Mouse (Mus musculus) gastrocnemius, postnatal 25 days (tissue): ENCODE data around the gene Cux1. TPM values are rescaled to one million over a fixed set of nuclear protein-coding genes. Genes with fewer than 3 reads are reported as not detected.
"Not testable (repeated sequence)": the region's sequence is repeated elsewhere in the genome, so short reads cannot be mapped to it uniquely, and the experiment has no call there.

Source experiments
- DNase-seq: peaks from one replicate; pipeline ENCODE4 v3.0.0; 2022
- total RNA-seq, 2 experiments: library from RNA; stranded (reverse); gene quantifications; 1 replicate in 1 of 2; 2 replicates in 1 of 2; pipeline ENCODE4 v1.2.3; 2021

Cux1 gene
- total RNA-seq, 2 experiments from 2014 or later = 66.6 to 67.1 TPM

DNA sequence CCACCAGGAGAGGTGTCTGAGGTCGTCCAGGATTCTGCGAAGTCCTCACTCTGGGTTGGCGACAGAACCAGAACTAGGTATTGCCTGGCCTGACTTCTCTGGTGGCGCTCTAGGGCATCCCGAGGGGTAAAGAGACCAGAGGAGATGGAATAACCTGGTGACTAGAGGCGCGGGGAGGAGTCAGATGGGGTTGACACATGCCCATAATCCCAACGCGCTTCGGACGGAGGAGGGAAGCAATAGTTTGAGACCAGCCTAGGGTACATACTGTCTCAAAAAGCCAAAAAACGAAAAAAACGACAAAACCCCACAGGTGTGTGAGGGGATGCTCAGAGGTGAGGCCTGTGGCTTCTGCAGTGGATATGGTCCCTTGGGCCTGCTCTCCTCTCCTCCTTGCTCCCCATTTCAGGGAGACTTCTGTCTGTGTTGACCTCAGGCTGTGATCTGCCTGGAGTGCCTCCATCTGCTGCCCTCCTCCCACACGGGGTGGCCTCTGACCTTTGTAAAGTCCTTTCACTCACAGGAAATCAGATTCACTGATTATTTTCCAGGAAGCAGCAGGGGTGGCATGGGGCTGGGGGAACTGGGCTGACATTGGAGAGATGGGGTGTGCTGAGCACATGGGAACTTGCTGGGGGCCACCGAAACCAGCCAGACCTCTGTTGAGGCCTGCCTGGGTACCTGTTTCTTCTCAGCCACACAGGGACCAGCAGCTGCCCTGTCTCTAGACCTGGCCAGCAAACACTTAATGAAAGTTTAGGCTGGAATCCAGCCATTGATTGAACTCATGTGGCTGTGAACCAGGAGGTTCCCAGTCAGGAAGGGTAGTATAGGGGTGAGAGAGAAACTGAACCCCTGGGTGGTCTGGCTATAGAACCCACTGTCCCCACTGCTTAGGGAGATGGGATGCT is 321.5 kb downstream of the Cux1 start:
- DNase-seq = no peak

DNA sequence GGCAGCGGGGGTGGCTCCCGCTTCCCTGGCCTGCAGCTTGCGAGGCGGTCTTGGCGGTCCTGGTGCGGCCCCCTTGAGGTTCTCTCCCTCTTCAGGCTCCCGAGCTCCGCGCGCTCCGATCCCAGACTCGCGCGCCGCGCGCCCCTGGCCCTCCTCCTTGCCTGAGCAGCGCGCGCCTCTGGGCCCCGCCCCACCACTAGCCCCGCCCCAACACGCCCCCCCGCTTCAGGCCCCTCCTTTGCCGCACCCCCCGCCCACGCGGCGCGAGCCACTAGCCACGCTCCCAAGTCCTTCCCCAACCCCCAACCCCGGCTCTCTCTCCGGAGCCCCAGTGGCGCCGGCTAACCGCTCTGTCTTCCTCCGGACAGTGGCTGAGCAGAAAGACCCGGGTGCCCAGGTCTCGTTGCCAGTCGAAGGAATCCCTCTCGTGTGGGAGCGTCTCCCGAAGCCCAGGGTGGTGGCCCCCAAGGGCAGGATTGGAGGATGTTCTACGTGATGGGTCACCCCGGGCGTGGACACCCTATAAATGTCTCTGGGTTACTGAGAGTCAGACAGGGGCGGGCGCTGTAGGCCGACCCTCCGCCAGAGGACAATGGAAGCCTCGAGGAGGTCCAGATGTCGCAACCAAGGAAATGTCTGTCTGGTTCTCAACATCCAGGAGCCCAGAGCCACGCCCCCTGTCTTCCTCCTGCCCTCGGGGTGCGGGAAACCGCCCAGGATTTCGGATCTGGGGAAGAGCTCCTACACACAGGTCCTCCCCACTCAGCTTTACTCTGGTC is 322.3 kb downstream of the Cux1 start:
- peak; percentile 86 for DNase-seq

DNA sequence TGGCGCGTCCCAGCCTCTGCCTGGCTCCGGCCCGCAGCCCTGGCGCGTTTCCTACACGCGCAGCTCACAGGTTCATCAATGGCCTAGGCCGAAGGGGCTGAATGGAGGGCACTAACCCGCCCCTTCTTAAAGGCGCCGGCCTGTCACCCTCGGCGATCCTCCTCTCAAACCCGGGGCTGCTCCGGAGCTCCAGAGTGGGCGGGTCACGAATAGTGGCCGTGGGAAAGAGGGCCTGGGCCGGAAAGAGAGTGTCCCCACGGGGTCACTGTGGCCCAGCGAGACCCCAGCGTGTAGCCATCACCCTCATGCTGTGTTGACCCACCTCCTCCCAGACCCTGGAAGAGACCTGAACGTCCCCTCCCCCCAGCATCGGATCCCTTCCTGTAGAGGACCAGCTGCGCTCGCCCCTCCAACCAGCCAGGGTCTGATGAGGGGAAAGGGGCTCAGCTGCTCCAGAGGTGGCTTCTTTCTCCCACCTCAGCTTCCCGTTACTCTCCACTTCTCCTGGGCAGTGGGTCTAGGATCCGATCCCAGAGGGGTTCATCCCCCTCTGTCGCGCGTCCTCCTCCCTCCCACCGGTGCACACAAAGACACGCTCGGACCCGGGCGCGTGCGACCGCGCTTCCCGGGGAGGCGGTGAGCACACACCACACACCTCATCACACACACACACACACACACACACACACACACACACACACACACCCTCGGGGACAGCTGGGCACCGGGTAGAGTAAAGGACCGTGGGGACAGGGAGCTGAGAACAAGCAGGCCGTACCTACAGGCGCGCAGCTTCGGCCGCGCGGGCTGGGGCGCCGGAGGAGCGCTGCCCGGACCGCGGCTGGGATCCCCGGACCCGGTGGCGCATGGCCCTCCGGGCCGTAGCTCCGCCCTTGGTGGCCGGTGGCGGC is 323.2 kb downstream of the Cux1 start:
- DNase-seq = no peak

GRCm38 (mm10) chr5:136241161-136241560 is 326.1 kb downstream of the Cux1 start:
- DNase-seq = no peak

DNA sequence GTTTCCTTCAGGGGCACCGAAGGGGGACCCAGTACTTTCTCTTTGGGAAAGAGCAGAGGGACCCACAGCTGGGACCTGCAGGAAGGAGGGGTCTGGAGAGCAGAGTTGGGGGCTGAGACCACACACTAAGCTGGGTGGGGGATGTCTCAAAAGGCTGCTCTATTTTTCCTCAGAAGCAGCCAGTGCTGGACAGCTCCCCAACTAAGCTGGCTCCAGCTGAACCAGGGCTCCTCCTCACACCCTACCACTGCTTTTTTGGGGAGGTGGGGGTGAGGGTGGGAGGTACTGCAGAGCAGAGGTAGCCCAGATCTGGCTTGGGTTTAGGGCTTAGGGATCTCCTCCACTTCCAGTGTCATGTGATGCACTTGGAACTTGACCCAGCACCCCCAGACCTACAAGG is 326.9 kb downstream of the Cux1 start:
- no peak for DNase-seq

DNA sequence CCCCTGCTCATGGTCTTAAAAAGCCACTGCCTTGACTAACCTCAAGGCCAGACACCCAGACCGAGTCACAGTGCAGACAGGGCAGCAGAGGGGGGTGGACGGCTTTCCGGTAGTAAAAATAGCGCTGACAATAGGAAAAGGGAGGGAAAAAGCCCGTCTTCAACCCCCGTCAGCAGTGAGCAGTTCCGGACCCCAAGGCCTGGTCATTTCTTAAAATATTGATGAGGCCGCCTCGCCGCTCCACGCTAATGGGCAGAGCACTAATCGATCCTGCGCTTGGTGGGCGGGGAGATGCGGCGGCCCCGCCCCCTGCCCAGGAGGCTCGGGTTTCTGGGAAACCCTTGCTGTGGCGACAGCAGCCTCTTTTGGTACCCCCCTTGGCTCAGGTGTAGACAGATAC is 329.7 kb downstream of the Cux1 start:
- DNase-seq = no peak

DNA sequence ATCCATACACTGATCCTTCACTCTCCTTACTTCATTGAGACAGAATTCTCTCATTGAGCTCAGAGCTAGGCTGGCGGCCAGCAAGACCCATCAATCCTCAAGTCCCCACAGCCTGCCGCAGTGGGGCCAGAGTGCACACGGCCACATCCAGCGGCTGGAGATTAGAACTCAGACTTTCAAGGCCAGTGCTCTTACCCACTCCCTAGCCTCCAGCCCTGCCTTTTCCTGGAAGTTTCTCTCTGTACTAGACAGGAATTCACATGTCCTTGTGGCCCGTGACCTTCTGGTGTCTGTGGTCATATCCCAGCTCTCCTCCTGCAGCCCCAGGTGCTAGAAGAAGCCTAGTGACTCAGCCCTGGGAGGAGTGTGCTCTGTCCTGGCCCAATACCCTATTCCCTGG is 330.7 kb downstream of the Cux1 start:
- no peak for DNase-seq

DNA sequence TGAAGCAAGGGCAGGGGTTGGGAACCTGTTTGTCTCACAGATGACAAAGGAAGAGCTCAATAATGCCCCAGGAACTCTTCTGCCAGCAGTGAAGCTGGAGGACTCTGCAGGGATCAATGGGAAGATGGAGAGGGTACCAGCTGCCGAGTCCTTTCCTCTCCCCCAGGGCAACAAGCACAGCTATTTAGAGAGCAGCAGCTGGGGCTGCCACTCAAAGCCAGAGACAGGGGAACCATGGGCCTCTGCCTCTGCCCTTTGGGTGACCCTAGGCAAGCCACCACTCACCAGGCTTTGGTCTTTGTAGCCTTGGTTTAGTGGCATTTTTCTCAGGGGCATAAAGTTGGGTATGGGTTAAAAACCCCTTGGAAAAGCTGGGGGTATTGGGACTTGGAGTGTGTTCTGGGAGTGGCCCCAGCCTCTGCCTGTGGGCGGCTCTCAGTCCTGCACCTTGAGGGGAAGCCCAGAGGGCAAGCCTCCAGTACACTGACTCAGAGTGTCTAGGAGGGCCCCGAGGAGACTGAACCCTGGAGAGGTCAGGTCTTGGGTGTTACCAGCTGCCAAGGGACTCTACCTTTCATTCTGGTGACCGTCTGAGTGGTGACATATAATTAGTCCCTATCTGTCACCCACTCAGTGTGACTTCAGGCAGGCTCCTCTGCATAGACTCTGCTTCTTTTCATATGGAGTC is 336.8 kb downstream of the Cux1 start:
- DNase-seq = peak; percentile 78

DNA sequence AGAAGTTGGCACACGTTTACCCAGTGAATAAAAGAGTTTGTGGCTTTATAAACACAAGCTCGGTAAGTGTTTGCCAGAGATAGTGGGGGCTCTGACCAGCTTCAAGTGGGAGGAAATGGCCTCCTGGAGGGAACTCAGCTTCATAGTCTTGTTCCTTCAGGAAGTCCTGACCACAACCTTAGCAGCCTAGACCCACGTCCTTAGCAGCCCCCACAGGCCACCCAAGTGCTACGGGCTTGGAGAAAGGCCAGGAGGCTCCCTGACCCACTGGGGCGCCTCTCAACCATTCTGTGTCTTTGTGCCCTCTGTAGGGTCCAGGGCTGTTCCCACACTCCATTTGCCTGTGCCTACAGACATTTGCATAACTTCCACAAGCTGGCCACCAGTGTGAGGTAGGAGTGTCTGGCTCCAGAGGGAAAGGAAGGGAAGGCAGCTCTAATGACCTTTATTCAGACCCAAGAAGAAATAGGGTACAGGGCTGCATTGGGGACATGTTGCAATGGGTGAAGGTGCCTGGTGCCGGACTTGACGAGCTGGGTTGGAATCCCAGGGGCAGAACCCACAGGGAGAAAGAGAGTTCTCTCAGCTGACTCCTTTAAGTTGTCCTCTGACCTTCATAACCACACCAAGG is 340.9 kb downstream of the Cux1 start:
- DNase-seq = no peak

GRCm38 (mm10) chr5:136218585-136218984 is 348.7 kb downstream of the Cux1 start:
- no peak for DNase-seq

DNA sequence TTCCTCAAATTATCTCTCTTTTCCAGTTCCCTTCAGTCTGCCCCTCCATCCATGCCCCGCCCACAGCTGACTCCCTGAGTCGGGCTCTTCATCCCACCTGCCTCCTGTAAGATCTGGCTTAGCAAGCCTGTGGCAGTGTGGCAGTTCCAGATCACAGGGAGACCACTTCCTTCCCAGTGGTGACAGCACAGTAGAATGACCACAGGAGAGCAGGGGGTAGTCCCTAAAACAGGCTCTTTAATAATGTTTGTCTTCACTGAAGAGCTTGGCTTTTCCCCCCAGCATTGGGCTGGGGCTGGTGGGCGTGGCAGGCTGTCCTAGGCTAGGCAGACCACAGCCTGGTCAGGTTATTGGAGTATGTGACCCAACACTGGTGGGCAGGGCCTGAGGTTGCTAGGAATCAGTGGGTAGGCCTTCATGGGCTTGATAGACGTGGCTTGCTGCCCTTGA is 349.3 kb downstream of the Cux1 start:
- no peak for DNase-seq

DNA sequence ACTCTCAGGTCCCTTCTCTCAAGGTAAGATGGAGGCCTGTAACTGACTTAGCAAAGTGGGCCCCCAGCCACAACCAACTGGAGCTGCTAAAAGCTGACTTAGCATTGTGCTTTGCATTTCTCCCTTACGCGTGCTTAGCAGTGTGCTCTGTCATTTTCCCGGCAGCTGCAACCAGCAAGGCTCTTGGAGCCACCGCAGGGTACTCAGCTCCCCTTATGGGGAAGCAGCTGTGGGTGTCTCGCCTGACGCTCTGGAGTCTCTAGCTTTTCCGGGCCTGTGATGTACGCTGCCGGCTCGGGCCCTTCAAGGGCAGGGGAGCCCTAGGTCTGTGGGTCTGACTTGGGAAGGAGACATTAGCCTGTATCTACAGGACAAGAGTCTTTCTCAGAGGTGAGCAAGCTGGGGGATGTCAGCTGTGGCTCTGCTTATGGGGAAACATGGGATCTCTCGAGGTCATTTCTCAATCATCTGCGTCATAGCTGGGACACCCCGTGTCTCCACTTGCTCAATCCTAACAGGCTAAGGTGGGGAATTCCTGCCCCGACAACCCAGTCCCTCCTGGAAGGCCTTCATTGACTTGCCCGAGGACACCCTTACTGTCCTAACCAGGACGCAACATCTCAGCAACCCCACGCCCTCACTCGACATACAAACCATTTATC is 350.2 kb downstream of the Cux1 start:
- no peak for DNase-seq

GRCm38 (mm10) chr5:136215958-136216357 is 351.3 kb downstream of the Cux1 start:
- DNase-seq = no peak

- DNase-seq = no peak
Observed at GRCm38 (mm10) chr5:136215211-136215610, 352.1 kb downstream of the Cux1 start.

DNA sequence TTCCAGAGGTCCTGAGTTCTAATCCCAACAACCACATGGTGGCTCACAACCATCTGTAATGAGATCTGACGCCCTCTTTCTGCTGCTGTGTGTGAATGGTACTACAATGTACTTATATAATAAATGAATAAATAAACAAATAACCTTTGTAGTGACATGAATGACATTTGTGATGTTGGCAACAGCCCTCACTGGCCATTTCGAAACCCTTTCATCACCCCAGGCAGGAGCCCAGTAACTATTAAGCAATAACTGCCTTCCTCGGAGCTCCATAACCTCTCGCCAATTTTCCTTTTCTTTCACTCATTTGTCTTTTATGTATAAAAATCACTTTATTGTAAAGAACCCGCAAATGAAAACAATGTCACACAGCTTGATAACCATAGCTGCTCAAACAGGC is 353.6 kb downstream of the Cux1 start:
- no peak for DNase-seq

DNA sequence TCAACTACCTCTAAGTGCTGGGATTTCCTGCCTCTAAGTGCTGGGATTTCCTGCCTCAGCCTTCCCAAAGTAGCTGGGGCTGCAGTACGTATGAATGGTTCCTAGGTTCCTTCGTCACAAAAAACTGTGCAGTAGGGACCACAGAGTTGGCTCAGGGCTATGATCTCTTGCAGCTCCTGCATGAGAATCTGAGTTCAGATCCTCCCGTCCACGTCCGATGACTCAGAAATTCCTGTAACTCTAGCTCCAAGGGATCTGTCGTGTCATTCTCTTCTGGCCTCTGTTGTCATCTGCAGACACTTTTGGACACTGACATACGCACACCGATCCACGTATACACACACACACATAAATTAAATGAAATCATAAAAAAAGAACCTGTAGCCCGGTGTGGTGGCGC is 354.6 kb downstream of the Cux1 start:
- no peak for DNase-seq

DNA sequence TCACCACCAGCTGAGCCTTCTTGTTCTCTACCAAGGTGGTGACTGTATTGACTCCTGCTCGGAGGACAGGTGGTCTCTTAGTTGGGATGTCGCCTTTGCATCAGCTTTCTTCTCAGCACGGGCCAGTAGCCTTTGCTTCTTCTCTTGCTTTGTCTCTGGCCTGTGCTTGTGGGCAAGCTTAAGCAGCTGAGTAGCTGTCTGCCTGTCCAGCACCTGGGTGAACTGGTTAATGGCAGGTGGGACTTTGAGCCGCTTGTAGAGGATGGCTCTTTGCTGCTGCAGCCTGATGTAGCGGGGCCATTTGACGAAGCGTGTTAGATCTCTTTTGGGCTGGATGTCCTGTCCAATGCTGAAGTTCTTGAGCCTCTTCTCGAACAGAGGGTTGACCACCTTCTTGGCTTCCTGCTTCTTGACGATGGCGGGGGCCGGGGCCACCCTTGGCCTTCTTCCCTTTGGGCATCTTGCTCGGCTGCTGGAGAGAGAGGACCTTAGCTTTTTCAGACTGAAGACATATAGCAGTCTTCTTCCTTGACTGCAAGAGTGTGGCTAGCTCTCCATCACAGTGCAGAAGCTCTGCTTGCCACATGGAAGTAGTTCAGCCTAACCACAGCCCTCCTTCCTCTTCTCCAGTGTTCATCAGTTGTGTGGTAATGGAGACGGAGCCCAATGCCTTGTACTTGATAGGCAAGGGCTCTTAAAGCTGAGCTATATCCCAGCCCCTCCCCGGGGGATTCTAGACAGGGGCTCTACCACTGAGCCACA is 355.8 kb downstream of the Cux1 start:
- DNase-seq = not testable (repeated sequence)

DNA sequence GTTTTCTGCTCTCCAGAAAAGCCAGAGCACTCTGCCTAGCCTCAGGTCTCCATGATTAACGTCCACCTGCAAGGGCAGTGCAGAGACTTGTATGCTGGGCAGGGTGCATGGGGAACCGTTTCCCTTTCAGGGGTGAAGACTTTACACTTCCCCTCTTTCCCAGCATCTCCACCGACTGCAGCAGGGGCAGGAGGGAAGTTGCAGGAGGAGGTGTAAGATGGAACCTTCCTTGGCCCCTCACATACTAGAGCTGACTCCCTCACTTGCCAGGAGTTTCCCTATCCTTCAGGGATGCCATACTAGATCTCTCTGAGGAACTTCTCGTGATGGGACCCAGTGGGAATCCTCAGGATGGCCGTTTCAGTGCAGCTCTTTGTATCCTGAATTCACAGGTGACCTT is 356.7 kb downstream of the Cux1 start:
- DNase-seq = no peak

GRCm38 (mm10) chr5:136201832-136202231 is 365.5 kb downstream of the Cux1 start:
- DNase-seq = peak; percentile 29

- no peak for DNase-seq
Observed at GRCm38 (mm10) chr5:136199526-136199925, 367.8 kb downstream of the Cux1 start.
